Mouse (Mus musculus): Measurements from ENCODE around the gene Ccnf.

DNA sequence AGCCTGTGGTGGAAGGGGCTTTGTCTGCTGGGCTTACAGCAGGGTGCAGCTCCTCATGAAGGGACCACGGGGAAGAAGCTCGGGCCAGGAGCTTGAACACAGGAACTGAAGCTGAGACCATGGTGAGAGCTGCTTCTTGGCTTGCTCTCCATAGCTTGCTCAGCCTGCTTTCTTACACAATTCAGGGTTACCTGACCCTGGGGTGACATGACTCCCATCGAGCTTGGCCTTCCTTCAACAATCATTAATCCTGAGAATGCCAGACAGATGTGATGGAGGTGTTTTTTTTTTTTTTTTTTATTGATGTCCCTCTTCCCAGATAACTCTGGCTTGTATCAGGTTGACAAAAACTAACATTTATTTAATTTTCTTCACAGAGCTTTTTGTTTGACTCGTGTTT lies 7.7 kb upstream of the Ccnf start:
- TF ChIP-seq POLR2A (IDR thresholded peaks at IDR 0.05; ENCODE audit: borderline replicate concordance, low read depth, low read length) (no peak), CTCF (IDR thresholded peaks at IDR 0.05; ENCODE audit: low read depth, low read length) (no peak)

Measured in bone marrow macrophage, adult 2 months (primary cell).